Mouse (Mus musculus) heart, postnatal 36 days (tissue): Measurements from ENCODE around the gene Clasrp. TPM values are rescaled to one million over a fixed set of nuclear protein-coding genes. Genes with fewer than 3 reads are reported as not detected.

ENCODE experiments used
- DNase-seq, 2 experiments: peaks; one replicate each; pipeline ENCODE4 v3.0.0; 2021 to 2022
- intact Hi-C: fragments of 180-260 bp; cut with DNase I; formaldehyde crosslinking; loops from one replicate; pipeline ENCODE4 v1.15.1; 2025
- total RNA-seq, 2 experiments: library from RNA; stranded (reverse); gene quantifications; 2 replicates each; pipeline ENCODE4 v1.2.3; 2021

Clasrp gene
- total RNA-seq, 2 experiments from 2014 or later: 16.0 to 16.8 TPM

DNA sequence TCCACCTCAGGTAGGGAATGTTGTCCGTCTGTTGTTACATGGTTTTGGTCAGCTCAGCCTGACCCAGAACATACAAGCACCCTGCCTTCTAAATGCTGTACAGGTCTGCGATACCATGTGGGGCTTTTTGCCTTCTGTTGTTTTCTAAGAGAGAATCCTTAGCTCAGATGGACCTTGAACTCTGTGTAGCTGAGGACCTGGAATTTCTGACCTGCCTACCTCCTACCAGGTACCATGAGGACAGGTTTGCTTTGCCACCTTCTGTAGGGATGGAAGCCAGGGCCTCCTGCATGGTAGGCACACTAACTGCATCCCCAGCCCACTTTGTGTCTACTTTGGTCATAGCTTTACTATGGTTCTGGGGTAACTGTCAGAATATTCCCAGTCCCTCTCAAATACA, 38.5 kb downstream of the Clasrp start:
- intact Hi-C loops: no loop called here
- no peak for DNase-seq

DNA sequence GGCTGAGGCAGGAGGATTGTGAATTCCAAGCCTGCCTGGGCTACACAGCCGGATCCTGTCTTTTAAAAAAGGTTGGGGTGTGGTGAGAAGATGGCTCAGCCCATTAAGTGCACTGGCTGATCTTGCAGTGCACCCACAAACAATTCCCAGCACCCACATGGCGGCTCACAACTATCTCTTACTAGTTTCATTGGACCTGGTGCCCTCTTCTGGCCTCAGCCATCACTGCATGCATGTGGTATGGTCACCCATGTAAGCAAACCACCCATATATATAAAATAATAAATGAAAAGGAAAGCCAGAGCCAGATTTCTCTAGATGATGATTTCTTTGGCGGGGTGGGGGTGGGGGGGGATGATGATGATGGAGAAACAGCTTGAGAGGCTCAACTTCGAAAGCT, 39.8 kb downstream of the Clasrp start:
- DNase-seq: no peak
- intact Hi-C loops: loop anchor here (5.0 kb wide), 1 partner anchor 107 kb away; the partner anchor contains the start of gene Mark4

DNA sequence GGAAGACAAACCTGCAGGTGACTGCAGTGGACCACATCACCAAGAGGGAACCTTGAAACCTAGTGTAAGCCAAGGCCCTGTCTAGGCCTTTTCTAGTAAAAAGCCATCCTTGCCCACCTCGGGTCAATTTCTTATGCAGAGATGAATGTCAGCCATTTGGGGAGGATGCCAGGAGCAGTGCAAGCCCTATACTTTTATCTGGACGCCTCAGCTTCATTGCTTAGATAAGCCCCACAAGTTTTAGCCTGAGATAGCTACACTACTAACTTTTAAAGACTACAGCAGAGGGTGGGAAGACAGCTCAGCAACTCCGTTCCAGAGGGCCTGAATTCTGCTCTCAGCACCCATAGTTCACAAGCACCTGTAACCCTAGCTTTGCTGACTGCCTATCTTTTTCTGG, 40.4 kb downstream of the Clasrp start:
- DNase-seq: no peak
- intact Hi-C loops: loop anchor here (5.0 kb wide), 1 partner anchor 107 kb away; the partner anchor contains the start of gene Mark4

DNA sequence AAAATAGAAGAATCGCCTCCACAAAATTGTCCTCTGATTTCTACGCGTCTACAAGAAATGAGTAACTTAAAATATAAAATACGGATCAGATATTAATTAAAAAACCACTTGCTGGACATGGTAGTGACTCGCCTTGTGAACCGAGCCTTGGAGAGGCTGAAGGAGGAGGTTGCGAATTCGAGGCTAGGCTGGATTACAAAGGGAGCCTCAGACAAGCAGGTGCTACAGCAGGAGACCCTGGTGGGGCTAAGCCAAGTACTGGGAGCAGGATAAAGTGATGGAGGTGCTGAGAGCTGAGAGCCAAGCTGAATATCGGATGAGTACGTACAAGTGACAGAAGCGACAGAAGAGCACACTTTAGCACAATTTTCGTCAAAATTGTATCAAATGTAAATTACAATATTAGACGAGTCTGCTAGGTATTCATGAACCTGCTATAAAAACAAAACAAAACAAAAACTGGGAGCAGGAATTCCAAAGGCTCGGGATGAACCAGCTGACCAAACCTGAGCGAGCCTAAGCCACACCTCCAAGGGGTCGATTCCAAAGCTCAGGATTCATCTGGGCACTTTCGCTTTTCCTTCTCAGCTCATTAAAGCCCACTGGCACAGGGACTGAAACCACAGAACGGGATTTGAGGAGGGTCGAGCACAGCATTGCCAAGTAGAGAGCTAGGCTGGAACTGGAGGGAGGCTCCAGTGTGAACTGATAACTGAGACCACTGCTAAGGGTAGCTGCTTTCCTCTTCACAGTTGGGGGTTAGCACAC, 41.5 kb downstream of the Clasrp start, which contains the start of gene Ppp1r37:
Gene Ppp1r37, minus strand, starts transcription at position 434 of the 768 bp plus-strand sequence.
- intact Hi-C loops: loop anchor here (1.0 to 5.0 kb wide), 2 partner anchors 10 to 106 kb away; partner anchors contain the start of gene Mark4
- DNase-seq: peak in 1 of 2 experiments; percentile 24

DNA sequence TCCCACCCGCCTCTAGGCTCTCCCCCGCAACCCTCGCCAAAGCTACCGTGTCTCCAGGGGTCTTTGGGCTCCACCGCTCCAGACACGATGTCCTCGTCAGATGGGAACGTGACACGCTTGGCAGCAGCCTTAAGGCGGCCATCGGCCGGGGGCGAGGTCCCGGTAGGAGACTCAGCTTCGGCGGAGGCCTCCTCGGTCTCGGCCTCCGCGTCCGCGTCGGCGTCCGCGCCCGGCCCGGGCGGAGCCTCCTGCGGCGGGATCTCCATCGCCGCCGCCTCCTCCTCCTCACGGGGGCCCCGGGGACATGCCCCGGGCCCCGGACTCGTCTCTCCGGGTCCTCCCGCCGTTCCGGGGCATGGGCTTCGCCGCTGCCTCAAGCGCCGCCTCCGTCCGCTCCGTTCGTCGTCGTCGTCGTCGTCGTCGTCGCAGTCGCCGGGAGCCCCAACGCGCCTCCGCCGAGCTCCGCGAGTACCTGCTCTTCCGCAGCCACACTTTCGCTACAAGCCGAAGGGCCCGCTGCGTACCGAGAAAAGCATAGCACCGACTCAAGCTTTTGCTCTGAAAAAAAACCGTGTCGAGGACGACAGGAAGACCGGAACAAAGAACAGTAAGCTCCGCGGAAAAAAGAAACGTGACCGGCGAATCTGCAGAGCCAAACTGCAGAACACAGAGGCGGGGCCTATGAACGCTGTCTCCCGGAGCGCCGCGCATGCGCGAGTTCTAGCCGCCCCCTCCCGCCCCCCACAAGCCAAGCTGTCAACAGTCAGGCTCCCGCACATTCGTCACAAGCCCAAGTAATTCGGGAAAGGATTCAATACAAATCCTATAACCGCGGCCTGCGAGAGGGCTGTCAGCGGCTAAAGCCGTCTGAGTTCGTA, 42.3 kb downstream of the Clasrp start:
- intact Hi-C loops: loop anchor here (1.0 to 5.0 kb wide), 2 partner anchors 11 to 105 kb away; partner anchors contain the start of gene Mark4
- DNase-seq: peak; percentile 90 to 96

DNA sequence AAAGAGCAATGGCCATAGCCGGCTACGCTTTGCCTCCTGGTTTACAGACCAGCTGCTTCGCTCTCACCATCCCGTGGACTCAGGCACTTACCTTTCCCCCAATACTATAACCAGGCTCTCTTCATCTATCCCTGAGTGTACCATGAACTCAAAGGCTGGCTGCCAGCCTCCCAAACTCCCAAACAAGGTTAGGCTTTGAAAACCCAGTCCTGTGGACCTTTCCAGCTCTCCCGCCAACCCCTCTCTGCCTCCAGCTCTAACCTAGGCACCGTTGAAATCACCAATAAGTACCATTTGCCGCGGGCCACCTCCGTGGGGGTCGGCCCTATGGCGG, 42.9 kb downstream of the Clasrp start:
- intact Hi-C loops: loop anchor here (5.0 kb wide), 1 partner anchor 104 kb away; the partner anchor contains the start of gene Mark4
- DNase-seq: no peak

DNA sequence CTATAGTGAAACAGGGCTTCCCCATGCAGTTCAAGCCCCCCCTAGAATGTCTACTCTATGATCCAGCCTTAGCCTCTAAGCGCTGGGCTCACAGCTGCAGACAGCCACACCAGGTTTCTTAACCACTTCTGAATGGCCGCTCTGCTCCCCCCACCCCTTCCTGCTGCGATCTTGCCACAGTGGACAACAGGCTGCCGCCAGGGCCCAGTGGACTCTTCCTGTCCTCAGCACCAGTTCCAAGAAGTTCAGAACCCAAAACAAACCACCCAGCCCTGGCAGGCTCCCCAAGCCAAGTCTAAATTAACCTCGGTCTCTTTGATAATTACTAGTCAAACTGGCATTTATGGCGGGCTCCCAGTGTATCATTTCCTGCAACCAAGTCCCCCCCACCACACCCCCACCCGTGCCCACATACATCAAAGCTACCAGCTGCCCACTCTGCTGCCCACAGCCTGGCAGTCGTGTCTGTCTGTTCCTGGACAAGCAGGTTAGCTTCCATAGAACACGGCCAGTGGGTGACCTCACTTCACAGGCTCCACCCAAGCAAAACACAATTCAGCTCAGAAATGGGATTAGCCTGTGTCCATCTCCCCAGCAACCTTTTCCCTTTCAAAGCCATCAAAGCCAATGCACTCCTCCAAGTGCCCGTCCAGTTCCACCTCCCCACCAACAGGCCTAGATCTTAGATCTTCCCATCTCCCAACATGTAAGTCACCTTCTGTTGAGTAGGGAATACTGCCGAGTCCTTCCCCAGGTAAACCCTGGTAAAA, 43.6 kb downstream of the Clasrp start:
- DNase-seq: no peak
- intact Hi-C loops: loop anchor here (5.0 kb wide), 1 partner anchor 103 kb away; the partner anchor contains the start of gene Mark4

DNA sequence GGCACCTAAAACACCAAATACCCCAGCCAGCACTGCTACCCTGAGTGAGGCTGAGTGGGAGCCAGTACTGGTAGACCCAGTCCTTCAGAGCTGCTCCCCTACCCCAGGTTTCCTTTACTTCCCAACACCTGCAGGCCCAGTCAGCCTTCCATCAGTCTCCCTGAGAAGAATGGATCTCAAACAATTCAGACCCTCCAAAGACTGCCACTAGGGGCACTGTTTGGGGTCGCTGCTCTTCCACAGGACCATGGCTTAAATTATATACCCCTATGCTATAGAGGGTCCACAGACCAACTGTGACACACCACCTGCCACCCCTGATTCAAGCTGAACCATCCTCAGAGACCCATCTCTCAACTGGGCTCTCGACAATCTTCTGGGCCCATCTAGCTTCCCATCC, 45.3 kb downstream of the Clasrp start:
- intact Hi-C loops: no loop called here

DNA sequence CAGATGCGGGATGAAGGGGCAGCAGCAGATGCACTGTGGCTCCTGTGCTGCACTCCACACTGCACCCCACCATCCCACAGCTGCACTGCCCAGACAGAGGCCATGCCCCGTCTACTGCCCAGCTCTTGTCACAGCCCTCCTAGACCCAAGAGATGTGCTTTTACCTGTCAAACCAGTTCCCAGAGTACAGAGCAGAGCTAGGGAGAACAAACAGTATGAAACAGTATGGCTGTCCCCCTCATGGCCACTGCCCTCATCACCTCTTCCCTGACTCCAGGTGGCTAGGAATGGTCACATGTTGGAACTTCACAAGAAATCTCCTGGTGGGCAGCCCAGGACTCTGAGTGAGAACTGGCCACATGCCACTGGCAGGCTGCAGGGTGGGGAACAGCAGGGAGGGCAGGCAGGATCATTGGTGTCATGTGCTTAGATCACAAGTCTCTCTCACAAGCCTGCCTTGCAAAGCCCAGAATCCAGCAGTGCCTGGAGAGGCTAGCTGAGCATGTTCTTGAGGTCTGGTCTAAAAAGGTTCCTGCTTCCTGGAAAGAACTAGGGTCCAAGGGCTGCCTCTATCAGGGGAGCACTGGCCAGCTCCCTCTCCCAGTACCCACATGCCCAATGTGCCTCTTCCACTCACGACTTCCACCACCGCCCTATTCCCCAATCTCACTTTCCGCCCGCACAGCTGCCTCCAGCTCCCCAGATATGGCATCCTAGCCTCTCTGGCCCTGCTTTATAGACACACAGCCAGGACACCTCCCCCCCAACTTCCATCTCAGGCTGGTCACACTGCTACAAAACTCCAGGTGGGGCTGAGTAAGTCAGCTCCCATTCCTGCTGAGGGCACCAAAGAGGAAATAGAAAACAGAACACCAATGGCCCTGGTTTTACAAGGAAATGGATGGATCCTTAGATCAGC, 46.0 kb downstream of the Clasrp start:
- peak; percentile 23 to 43 for DNase-seq
- intact Hi-C loops: no loop called here

More for the DNA sequence above, 45.3 kb downstream of the Clasrp start:
- no peak for DNase-seq

DNA sequence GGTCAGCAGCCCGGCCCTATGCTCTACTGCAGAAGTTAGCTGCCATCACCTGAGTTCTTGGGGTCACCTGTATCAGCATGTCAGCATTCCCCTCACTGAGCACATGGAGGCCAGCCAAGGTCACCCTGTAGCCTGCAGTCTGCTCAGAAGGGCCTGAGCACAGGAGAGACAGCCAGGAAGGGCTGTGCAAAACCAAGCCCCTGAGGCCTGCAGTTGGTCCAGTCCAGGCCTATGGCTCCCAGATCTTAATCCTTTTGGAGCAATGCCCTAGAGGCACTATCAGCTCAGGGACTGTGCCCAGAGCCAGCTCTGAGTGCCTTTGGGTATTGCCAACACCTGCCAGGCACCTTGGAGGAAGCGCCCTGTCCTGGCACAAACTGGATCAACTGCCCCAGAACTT, 47.2 kb downstream of the Clasrp start:
- intact Hi-C loops: no loop called here
- no peak for DNase-seq

DNA sequence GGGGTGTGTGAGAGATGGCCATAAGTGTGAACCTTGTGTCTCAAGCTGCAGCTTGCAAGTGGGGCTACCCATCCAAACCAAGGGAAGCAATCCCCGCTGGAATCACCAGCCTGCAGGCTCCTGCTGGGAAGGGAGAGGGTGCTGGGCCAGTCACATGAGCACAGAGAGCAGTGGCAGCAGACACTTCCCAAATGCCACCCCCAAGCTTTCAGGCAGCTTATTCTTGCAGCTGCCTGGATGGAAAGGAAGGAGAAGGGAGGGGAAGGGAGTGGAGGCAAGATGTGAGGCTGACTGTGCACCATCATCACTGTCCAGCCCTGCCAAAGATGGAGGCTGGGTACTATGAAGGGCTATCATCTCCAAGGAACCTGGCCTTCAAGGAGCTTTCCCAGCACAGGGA, 50.1 kb downstream of the Clasrp start:
- no peak for DNase-seq
- intact Hi-C loops: no loop called here

DNA sequence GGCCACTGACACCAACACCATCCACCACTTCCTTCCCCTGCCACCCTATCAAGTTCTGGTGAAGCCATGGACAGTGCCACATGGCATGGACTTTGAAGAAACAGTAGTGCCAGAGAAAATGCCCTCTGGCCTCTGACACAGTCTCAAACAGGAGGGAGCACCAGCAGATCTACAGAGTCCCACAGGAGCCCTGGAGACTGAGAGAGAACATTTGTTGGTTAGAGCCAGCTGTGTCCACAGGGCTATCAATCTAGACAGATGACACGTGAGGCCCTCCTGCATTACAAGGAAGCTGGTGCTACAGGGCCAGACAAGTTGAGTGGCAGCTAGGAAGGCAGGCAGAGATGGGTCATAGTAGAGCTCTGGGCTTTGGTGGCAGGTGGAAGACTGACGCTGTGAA, 51.8 kb downstream of the Clasrp start:
- no peak for DNase-seq
- intact Hi-C loops: no loop called here

DNA sequence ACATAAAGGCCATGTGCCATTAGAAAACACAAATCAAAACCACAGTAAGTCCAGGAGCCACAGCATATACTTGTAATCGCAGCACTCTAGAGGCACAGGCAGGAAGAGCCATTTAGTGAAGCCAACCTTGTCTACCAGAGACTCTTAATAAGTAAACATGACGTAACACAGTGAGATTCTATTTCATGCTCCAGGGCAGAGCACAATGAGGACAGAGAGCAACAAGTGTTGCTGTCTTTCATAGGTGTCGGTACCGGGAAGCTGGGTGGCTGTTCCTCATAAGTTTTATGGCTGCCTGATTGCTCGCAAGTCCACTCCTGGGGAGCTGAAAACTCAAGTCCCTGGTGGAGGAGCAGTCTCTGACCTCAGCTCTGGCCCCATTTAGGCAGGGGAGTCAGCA, 52.7 kb downstream of the Clasrp start:
- DNase-seq: no peak
- intact Hi-C loops: no loop called here

DNA sequence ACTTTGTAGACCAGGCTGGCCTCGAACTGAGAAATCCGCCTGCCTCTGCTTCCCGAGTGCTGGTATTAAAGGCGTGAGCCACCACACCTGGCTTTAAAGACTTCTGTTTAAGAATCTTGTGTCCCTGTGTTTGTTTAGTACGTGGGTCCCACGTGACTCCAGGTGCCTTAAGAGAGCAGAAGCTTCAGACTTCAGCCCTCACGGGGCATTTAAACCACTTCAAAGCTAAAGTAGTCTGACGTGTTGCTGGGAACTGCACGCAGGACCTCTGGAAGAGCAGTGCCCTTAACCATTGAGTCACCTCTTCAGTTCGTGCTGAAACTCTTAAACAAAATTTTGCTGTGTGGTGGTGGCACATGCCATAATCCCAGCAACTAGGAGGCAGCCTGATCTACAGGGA, 54.9 kb downstream of the Clasrp start:
- DNase-seq: no peak
- intact Hi-C loops: no loop called here

DNA sequence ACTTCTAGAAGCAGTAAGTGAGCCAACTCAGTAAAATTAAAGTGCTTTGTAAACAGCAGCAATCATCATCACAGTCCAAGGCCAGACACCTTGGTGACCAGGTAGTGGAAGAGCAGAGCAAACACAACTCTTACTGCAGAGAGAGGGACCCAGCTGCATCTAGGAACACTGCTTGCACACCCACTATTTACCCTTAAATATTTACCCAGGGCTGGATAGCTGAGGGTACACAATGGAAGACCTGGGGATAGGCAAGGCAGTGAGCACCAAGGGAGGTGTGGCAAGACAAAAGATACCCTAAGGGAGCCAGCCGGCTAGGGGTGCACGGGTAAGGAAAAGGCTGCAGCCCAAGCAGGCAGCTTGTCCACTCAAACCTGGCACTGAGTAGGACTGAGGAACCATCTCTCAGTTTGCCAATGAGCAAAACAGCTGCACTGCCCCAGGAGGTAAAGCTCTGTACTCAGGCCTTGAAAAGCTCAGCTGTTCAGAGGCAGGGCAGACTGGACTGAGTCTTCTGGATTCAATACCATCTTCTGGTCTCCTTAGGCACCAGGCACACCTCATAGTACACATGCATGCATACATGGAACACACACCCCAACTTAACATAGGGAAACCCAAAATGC, 56.8 kb downstream of the Clasrp start:
- no peak for DNase-seq
- intact Hi-C loops: no loop called here

DNA sequence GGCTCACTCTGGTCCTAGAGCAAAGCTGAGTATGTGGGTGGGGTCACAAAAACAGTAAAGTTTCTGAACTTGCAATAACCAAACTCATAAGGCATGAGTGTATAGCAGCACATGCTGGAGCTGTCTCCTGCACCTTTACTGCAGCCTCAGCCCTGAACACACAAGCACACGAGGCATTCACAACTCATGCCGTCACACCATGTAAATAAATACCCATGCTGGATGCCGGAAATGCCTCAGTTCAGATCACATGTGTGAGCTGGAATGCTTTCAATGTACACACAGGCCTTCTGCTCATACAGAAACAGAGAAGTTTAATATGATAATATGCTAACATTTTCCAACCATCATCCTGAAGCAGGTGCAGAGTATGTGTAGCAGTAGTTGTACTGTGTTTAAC, 58.3 kb downstream of the Clasrp start:
- no peak for DNase-seq
- intact Hi-C loops: no loop called here

DNA sequence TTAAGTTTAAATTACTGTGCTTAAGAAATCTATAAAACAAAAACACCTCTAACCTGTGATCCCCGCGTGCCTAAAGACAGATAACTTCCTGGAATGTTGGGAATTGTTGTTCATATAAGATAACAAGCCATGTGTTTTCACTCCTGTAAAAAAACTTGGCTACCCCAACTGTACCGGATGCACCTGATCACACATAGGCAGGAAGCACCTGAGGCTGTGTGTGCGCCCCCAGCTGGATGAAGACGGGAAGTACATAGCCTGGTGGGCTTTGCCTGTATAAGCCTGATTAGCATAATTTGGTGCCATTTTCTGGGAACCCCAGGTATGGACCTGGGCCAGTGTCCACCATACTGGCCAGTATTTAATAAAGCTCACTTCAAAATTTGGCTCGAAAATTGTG, 60.7 kb downstream of the Clasrp start:
- intact Hi-C loops: no loop called here
- no peak for DNase-seq

DNA sequence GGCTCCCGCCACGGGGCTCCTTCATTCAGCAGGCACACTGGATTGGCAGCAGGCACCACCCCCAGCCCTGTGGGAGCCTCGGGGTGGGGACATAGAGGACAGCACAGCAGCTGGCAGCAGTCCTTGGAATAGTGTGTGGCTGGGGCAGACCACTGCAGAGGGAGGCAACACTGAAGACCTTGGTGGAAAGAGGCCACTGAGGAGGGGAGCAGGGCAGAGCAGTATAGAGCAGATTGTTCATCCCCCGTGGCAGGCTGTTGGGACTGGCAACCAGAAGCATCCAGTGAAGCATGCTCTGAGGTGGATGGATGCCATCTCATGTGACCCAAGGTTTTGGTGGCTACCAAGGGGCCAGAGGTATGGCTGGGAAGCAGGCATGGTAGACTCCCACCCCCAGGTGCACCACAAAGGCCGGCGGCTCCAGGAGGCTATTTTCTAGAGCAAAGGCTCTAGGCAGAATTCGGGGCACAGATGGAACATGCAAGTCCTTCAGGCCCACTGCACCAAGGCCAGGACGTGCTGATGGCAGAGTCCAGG, 62.1 kb downstream of the Clasrp start:
- intact Hi-C loops: no loop called here
- no peak for DNase-seq

DNA sequence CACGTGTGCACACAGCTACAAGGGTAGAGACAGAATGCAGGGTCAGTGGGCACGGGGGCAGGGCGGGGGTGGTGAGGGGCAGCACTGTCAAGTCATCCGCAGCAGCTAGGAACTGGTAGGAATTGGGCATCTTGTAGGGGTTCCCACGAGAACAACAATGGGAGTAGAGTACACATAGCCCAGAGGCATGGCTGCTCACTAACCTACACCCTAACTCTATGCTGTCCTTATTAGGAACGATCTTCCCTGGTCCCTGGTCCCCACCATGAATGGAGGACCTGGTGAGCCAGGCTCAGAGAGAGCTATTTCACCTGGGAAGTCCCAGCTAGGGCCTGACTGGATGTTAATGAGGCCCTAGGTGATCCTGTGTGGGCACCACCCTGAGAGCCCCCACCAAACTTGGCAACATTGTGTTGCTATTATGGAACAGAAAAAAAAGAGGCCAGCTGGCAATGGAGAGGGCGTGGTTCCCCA, 62.6 kb downstream of the Clasrp start:
- intact Hi-C loops: no loop called here
- no peak for DNase-seq
